Mouse (Mus musculus) stomach, adult 2 months (tissue): ENCODE data around the gene Aadacl4. TPM values are rescaled to one million over a fixed set of nuclear protein-coding genes. Genes with fewer than 3 reads are reported as not detected.

Experiments
- polyA plus RNA-seq: library from polyadenylated mRNA; depleted of rRNA; stranded (reverse); fragments of >200 nt; gene quantifications from 2 replicates; pipeline ENCODE4 v1.2.3, GENCODE M21; 2012; rRNA removed

The Aadacl4 gene
- 0.13 TPM in 1 of 2 replicates, not detected in the other for polyA plus RNA-seq

GRCm38 (mm10) chr4:144613407-144613806 lies at the start of gene Aadacl4:
Gene Aadacl4, plus strand, starts transcription at chr4:144613707.

GRCm38 (mm10) chr4:144565034-144565433 lies 48.5 kb upstream of the Aadacl4 start, which contains the start of gene Gm13124:
Gene Gm13124, minus strand, starts transcription at chr4:144565134.

Other genes starting within 250 kb of the Aadacl4 start
- not detected in 2 replicates for gene Pramef20, start 235.8 kb upstream of the Aadacl4 start, polyA plus RNA-seq
- gene Pramef12, start 205.2 kb upstream of the Aadacl4 start, polyA plus RNA-seq, result 0.04 and 0.08 TPM in 2 replicates
- gene 1700012P22Rik, start 174.9 kb upstream of the Aadacl4 start, polyA plus RNA-seq, result not detected in 2 replicates
- gene Gm9944, start 160.4 kb upstream of the Aadacl4 start, polyA plus RNA-seq, result not detected in 2 replicates
- 0.04 and 0.10 TPM in 2 replicates for gene Aadacl3, start 150.0 kb upstream of the Aadacl4 start, polyA plus RNA-seq
- not detected in 2 replicates for gene 9430007A20Rik, start 93.9 kb upstream of the Aadacl4 start, polyA plus RNA-seq
- gene Gm13124, start 48.6 kb upstream of the Aadacl4 start, polyA plus RNA-seq, result not detected in 2 replicates
- gene Gm436, start 72.7 kb downstream of the Aadacl4 start, polyA plus RNA-seq, result not detected in 2 replicates
- 0.11 and 0.26 TPM in 2 replicates for gene Gm13178, start 107.7 kb downstream of the Aadacl4 start, polyA plus RNA-seq
- not detected in 2 replicates for gene Gm438, start 172.9 kb downstream of the Aadacl4 start, polyA plus RNA-seq